Mouse (Mus musculus) Muller cell, postnatal 12 days (primary cell): Measurements from ENCODE around the gene Serpina10.
"Not testable (repeated sequence)": the region's sequence is repeated elsewhere in the genome, so short reads cannot be mapped to it uniquely, and the experiment has no call there.

Experiments used
- DNase-seq: peaks from one replicate; pipeline ENCODE4 v3.0.0-alpha.2; 2015; ENCODE audit errors: inconsistent ontology term

Gene Serpina10

GRCm38 (mm10) chr12:103631203-103631612 is at the start of gene Serpina10:
Gene Serpina10, minus strand, starts transcription at chr12:103631444.
- DNase-seq, result no peak

- not testable (repeated sequence) for DNase-seq
Measured at GRCm38 (mm10) chr12:103679853-103680252, 48.6 kb upstream of the Serpina10 start.

- DNase-seq, result no peak
Measured at GRCm38 (mm10) chr12:103676039-103676438, 44.8 kb upstream of the Serpina10 start, which contains the start of gene Serpina16. Gene Serpina16, minus strand, starts transcription at chr12:103676139.

- no peak for DNase-seq
Measured at GRCm38 (mm10) chr12:103673179-103673578, 41.9 kb upstream of the Serpina10 start.

- no peak for DNase-seq
Measured at GRCm38 (mm10) chr12:103671483-103671882, 40.2 kb upstream of the Serpina10 start.

- no peak for DNase-seq
Measured at GRCm38 (mm10) chr12:103670964-103671363, 39.7 kb upstream of the Serpina10 start.

GRCm38 (mm10) chr12:103670344-103670743 is 39.1 kb upstream of the Serpina10 start:
- DNase-seq, result no peak

- DNase-seq, result no peak
Measured at GRCm38 (mm10) chr12:103665286-103665685, 34.0 kb upstream of the Serpina10 start.

GRCm38 (mm10) chr12:103662053-103662452 is 30.8 kb upstream of the Serpina10 start:
- not testable (repeated sequence) for DNase-seq

- no peak for DNase-seq
Measured at GRCm38 (mm10) chr12:103660076-103660475, 28.8 kb upstream of the Serpina10 start.

- no peak for DNase-seq
Measured at GRCm38 (mm10) chr12:103659171-103659570, 27.9 kb upstream of the Serpina10 start.

- no peak for DNase-seq
Measured at GRCm38 (mm10) chr12:103657991-103658390, 26.7 kb upstream of the Serpina10 start.

- no peak for DNase-seq
Measured at GRCm38 (mm10) chr12:103656848-103657626, 25.8 kb upstream of the Serpina10 start, which contains the start of gene Serpina6. Gene Serpina6, minus strand, starts transcription at chr12:103657212.

GRCm38 (mm10) chr12:103655123-103656044 is 24.1 kb upstream of the Serpina10 start:
- DNase-seq, result no peak

GRCm38 (mm10) chr12:103653836-103654235 is 22.6 kb upstream of the Serpina10 start:
- no peak for DNase-seq

- DNase-seq, result no peak
Measured at GRCm38 (mm10) chr12:103646314-103646713, 15.1 kb upstream of the Serpina10 start.

- DNase-seq, result peak; percentile 1
Measured at GRCm38 (mm10) chr12:103644601-103645000, 13.4 kb upstream of the Serpina10 start.

- no peak for DNase-seq
Measured at GRCm38 (mm10) chr12:103643818-103644217, 12.6 kb upstream of the Serpina10 start.

GRCm38 (mm10) chr12:103643336-103643735 is 12.1 kb upstream of the Serpina10 start:
- peak; percentile 54 for DNase-seq

GRCm38 (mm10) chr12:103635846-103636245 is 4.6 kb upstream of the Serpina10 start:
- DNase-seq, result no peak

- no peak for DNase-seq
Measured at GRCm38 (mm10) chr12:103634430-103634829, 3.2 kb upstream of the Serpina10 start.

- DNase-seq, result no peak
Measured at GRCm38 (mm10) chr12:103616860-103617261, 14.4 kb downstream of the Serpina10 start.
